Mouse (Mus musculus): Measurements from ENCODE around the gene Adnp.

The Adnp gene

DNA sequence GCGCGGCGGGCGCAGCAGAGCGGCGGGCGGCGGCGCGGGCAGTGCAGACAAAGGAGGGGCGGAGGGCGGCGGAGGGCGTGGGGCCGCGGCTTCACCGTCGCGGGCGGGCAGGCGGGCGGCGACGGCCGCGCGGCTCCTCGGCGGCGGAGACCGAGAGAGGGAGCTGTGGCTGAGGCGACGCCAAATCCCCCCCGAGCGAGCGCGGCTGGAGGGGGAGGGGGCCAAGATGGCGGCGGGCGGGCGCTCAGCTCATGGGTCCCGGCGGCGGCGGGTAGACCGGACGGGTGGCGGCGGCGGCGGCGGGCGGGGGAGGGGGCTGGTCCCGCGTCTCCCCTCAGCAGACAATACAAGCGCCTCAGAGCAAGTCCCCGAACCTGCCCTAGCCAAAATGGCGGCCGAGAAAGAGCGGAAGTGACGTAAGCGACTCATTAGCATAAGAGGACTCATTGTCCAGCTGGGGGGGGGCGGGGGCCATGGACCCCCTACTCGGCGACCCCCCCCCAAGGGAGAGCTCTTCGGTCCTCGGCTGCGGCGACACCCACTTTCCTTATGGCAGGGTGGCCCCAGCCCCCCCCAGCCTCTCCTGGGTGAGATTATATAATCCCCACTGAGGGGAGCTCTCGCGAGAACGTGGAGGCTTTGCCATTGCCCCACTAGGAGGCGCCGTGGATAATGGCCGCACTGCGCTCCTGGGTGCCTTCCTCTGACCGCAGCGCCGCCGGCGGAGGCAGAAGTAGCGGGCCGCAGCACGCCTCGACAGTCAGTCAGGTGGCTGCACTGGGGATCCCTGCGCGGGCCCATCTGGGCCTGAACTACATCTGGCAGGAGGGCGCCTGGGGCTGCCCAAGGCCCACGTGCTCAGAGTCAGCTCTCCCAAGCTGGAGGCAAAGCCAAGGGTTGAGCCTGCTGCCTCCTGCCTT is at the start of gene Adnp:
Adnp (minus strand) TSS at position 388 of the 920 bp plus-strand sequence.
- DNase-seq (ENCODE audit: low spot score) = peak; percentile 99

DNA sequence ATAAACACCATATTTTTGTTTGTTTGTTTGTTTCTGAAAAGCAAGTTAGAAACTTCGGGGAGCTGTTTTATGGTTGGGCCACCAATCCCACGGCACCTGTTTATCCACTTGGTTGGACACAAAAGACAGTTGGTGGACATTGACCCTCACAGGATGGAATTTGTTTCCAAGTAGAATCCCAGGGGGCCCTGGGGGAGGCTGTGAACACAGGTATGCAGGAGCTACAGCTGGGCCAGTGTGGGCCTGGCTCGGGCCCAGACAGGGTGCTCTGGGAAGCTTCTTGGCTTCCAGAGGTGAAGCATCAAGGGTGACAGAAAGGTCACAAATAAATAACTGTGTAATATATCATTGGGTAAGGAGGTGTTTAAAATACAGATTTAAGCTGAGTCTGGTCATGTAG is 49.6 kb upstream of the Adnp start:
- DNase-seq (ENCODE audit: low spot score) = no peak

DNA sequence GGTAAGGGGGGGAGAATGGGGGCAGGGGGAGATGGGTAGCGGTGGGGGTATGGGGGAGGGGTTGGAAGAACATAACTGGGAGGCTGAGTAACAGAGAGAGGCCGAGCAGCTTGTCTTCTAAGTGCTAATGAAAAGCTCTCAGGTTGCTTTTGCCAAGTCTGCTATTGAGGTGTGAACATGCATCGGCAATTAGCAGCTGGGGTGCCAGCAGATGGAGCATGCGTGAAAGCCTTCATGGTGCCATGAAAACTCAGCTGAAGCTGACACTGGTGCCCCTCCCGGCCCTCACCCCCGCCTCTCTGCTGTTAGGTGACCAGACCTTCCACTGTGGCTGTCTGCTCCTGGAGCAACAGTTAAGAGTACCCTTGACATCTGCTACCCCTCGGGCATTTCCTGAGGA is 46.9 kb upstream of the Adnp start:
- DNase-seq (ENCODE audit: low spot score) = no peak

DNA sequence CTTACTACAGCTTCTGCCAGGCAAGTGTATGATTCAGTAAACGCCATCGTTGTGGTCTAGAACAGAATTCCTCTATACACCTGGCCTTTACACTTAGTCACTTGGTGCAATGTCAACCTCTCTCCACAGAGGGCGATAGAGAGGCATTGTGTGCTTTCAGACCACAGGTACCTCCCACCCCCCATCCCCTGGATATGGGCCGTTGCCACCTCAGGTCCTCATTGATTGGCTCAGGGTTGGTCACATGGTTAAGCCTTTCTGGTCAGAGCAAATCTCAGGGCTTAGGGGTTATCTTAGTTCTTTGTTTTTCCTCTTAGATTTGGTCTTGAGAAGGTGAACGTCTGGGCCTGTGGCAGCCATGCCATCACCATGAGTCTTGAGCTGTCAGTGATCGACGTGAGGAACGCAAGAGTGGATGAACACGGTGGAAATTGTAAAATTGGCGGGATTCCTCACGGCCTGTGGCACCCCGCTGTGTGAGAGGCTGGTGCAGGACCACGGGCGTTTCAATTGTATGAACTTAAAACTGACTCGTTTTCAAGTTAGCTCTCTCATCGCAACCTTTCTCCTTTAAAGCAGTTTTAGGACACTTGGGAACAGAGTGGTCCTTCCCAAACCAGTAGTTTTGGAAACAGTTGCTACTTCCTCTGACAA is 45.9 kb upstream of the Adnp start:
- peak; percentile 76 for DNase-seq (ENCODE audit: low spot score)

DNA sequence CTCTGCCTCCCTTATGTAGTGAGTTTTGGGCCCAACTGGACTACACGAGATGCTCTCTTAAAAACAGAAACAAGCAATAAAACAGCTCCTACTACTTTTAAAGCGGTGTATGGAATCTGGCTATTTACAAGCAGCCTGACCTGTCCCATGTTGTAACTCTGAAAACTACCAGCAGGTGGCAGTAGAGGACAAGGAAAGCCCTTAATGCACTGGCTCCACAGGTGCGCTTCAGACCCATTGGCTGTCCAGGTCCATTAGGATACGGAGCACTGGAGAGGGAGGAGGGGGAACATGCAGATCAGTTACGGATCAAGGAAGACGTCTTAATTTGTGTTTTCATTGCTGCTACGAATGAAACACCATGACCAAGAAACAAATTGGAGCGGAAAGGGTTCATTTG is 43.4 kb upstream of the Adnp start:
- DNase-seq (ENCODE audit: low spot score) = peak; percentile 93

DNA sequence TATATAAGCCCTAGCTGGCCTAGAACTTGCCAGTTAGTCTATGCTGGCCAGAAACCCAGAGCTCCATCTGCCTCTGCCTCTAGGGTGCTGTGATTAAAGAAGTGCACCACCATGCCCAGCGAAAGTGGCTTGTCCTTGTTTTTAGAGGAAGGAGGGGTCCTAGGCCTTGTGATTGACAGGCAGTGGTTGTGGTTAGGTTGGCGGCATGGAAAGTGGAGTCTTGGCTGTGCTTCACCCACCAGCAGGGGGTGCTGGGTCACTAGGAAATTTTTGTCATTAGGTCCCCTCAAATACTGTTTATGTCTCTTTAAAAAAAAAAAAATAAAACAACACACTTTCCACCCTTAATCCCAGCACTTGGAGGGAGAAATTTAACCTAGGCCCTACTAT is 41.9 kb upstream of the Adnp start:
- peak; percentile 61 for DNase-seq (ENCODE audit: low spot score)

DNA sequence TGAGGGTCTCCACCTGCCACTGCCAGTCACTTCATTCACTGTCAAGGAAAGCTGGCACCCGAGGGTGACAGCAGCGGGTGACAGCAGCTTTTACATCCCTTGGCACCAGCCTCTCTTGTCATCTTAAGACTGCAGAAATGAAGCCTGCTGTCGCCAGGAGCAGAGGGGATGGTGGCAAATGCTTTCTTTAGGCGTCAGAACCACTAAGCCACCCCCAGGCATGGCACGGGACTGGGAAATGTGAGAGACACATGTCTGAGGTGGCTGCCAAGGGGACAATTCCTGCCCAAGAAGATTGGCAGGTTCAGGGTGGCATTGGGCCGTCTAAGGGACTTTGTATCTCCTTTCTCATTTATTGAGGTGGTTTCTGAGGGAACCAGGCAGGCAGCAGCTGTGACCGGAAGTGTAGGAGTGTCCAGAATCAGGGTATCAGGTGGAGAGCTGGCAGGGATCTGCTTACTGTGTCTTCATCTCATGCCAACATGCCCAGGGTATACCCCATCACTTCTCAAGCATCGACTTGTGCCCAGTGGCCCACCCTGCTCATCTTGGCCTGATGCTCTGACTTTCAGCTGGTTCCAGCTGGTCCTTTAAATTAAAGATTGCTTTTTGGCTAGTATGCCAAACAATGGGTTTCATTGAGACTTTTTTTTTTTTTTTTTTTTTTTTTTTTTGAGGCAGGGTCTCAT is 41.4 kb upstream of the Adnp start:
- DNase-seq (ENCODE audit: low spot score) = no peak

DNA sequence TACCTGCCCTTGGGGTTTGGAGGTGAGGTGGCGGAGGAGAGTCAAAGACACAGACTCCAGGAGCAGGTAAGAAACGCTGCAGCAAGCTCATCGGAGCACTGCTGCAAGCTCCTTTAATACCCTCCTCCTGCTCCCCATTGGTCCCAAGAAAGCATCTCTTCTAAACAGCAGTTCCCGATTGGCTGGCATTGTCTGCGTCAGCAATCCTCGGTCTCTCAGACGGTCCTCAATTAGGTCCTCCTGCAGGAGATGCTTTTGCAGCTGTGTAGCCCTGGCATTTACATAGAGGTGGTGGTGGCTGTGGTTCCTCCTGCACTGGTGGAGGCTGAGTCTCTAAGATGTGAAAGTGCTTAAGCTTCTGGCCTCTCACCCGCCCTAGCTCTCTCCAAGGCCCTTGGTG is 38.7 kb upstream of the Adnp start:
- no peak for DNase-seq (ENCODE audit: low spot score)

DNA sequence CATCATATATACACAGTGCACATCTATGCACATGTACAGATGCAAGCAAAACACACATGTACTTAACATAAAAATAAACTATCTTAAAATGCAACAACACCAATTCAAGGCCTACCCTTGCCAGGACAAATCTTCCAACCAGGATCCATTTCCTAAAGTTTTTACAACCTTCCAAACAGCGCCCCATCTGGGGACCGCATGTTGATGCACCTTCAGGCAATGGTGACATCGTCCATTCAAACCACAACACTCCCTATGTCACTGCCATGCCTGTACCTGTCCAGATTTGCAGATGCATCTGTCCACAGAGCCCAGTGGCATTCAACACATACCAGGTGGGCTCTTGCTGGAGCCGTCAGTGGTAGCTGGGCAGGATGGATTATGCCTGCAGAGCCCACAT is 36.4 kb upstream of the Adnp start:
- DNase-seq (ENCODE audit: low spot score) = no peak

DNA sequence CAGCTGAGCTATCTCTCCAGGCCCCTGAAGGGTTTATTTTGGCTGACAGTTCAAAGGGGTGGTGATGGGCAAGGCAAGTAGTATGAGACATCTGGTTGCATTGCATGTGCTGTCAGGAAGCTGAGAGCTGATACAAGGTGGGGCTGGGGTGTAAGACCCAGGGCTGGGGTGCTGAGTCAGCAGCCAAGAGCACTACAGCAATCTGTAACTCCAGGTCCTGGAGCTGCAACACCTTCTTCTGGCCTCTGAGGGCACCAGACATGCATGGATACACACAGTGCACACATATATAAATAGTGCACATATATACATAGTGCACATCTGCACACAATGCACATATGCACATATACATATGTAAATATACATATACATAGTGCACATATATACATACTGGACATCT is 35.9 kb upstream of the Adnp start:
- no peak for DNase-seq (ENCODE audit: low spot score)

DNA sequence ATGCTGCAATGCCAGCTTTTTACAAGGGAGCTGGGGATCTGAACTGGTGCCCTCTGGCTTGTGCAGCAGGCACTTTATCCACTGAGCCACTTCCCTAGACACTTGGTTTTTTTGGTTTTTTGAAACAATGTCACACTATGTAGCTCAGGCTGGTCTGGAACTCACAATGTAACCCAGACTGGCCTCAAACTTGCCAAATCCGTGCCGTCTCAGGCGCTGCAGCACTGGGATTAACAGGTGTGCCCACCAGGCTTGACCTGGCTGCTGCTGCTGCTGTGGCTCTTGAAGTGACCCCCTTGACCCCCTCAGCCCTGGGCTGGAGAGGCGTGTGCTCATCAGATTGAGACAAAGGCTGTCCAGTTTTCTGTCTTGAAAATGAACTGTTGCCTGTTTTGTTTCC is 31.4 kb upstream of the Adnp start:
- no peak for DNase-seq (ENCODE audit: low spot score)

DNA sequence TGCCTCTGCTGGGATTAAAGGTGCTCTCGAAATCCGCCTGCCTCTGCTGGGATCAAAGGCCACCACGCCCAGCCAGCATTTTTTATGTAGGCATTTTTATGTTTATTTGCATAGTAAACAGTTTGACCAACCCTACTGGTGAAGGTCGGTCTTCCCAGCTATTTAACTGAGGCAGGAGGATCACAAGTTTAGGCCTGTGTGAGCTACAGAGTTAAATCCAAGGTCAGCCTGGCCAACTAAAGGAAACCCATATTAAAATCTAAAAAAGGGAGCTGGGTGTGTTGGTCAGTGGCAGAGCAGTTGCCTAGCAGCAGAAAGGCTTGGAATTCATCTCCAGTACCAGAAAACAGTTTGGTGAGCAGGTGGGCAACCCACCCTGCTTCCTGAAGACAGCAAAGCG is 26.4 kb upstream of the Adnp start:
- no peak for DNase-seq (ENCODE audit: low spot score)

DNA sequence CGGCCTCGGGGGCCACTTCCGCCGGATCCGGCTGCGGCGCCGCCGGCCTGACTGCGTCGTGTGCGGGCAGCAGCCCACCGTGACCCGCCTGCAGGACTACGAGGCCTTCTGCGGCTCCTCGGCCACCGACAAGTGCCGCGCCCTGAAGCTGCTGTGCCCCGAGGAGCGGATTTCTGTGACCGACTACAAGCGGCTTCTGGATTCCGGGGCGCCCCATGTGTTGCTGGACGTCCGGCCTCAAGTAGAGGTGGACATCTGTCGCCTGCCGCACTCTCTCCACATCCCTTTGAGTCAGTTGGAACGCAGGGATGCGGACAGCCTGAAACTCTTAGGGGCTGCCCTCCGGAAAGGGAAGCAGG is 24.5 kb upstream of the Adnp start:
- no peak for DNase-seq (ENCODE audit: low spot score)

DNA sequence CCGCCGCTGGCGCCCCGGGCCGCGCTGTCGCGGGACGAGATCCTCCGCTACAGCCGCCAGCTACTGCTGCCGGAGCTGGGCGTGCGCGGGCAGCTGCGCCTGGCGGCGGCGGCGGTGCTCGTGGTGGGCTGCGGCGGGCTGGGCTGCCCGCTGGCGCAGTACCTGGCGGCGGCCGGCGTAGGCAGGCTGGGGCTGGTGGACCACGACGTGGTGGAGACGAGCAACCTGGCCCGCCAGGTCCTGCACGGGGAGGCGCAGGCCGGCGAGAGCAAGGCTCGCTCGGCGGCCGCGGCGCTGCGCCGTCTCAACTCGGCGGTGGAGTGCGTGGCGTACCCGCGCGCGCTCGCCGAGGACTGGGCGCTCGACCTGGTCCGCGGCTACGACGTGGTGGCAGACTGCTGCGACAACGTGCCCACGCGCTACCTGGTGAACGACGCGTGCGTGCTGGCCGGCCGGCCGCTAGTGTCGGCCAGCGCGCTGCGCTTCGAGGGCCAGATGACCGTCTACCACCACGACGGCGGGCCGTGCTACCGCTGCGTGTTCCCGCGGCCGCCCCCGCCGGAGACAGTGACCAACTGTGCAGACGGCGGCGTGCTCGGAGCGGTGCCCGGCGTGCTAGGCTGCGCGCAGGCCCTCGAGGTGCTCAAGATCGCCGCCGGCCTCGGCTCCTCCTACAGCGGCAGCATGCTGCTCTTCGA is 24.0 kb upstream of the Adnp start:
- no peak for DNase-seq (ENCODE audit: low spot score)

DNA sequence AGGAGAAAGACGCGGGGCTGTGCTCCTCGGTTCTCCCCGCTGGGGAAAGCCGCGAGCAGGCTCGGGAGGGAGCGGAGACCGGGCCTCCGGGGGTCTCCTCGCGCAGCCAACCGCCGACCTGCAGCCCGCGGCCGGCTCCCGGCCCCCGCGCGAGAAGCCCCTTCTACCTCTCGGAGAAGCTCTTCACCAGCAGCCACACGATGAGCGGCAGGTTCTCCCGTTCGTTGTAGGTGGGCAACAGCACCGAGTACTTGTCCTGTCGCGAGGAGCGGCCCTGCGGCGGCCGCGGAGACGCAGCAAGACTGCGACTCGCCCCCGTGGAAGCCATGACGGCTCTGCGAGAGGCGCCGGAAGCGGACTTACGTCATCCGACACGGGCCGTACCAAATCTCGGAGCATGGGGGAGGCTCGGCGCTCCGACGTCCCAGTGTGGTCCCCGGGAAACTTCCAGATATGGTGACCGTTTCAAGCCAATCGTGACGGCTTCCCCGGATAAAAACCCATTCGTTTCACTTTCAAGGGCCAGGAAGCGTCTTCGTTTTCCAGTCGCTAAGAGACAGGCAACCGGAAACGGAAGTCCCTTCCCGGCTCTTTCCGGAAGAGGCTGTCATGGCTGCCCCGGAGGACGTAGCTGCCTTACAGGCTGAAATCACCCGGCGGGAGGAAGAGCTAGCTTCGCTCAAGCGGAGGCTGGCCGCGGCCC is 23.3 kb upstream of the Adnp start, which contains the start of the genes Gm20716, Dpm1 and Mocs3:
Gm20716 (minus strand) TSS at position 339 of the 703 bp plus-strand sequence.
Dpm1 (minus strand) TSS at position 566 of the 703 bp plus-strand sequence.
Mocs3 (plus strand) TSS at position 597 of the 703 bp plus-strand sequence.
- peak; percentile 88 for DNase-seq (ENCODE audit: low spot score)

DNA sequence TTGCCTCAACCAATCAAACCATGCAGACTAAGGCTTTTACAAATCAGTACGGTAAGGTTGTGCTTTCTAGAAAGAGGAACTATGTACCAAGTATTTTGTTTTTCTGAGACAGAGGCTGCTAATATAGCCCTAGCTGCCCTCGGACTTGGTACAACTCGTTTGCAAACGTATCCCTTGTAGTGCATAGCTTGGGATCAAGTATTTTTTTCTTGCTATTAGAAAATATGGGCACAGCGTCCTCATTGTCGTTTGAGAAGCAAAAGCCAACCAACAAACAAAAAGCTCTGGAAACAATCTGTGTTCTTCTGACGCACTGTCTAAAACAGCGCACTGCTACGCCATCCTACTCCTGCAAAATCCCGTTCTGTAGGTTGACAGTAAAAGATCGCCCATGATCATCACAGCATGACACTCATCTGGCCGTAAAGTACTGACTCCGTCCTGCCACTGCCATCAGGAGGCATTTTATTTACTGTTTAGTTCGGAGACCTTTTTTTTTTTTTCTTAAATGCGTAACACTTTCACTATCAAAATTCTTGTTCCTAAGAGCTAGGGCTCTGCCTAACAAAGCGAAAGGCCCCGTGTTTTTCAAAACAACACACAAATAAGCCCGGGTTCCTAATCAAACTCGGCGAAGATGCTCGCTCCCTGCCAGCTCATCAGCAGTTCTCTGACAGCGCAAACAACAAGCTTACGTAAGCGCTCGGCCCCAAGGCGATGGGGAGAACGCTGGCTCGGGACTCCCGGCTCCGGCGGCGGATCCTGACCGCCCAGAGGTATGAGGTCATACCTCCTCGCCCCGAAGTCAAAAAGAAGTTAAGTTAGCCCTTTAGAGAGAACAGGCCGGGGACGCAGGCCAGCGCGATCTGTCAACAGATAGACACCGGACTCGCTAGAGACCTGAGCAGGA is 22.5 kb upstream of the Adnp start:
- no peak for DNase-seq (ENCODE audit: low spot score)

DNA sequence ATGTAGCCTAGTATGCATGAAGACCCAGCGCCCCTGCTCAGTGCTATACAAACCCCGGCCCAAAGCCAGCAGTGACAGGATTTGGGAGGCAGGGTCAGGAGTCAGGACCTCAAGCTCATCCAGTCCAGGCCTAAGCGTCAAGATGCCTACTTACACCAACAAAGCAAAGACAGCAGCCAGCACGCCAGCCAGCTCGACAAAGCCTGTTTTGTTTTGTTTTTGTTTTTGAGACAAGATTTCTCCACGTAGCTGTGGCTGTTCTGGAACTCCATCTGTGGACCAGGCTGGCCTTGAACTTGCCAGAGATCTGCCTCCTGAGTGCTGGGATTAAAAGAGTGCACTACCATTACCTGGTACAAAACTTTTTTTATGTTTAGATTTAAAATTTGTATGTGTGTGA is 16.4 kb upstream of the Adnp start:
- no peak for DNase-seq (ENCODE audit: low spot score)

DNA sequence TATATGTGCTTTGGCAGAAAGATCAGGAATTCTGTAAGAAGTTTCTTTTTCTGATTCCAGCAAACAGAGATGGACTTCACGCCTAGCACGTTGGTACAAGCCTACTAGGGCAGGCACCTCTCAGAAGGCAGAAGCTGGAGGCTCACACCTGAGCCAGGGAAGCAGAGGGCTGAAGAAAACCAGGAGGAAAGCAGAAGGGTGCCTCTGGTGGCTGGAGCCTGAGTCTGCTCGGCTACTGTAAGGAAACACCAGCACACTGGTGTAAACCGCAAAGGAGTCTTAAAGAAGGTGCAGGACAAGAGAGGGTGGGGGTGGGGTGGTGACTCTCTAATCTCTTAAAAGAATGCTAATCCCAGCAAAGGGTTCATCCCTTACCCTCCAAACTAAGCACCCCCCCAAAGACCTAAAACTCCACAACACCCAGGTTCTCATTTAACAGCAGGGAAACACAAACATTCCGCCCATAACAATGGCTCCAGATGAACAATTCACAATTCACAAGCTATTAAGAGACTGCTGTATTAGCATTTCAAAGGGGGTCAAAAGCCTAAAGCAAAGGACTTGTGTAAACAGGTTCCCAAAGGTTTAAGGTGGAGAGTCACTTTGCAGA is 7.0 kb upstream of the Adnp start:
- DNase-seq (ENCODE audit: low spot score) = no peak

DNA sequence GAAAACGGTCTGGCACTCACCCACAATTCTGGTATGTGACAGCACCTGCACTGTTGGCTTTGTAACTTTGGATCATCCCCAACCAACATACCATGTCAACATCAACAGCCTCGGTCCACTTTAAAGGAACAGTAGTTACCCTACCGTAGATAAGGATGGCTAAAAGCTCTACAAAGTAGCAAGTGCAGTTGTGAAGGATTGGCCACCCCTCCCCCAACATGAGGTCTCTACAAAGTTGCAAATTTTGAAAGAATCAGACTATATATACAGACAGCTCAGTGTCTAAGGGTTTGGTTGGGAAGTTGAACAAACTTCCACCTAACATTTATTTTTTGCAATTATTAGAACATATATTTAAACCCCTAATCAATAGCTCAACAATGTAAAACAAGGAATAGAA is 971 bp upstream of the Adnp start:
- no peak for DNase-seq (ENCODE audit: low spot score)

All from retina, embryonic 14.5 days (tissue).